Mouse (Mus musculus) heart, adult 2 months (tissue): ENCODE results near the gene Tln2.

Experiments used
- CTCF ChIP-seq: fragments of 200-600 bp; IDR thresholded peaks from 2 replicates; pipeline ENCODE4 v1.8.1; 2022; ENCODE audit warnings: antibody characterized with exemption, mild to moderate bottlenecking, moderate library complexity
- EP300 ChIP-seq: fragments of 200-500 bp; IDR thresholded peaks from 2 replicates; pipeline ENCODE4 v1.6.1; 2011; ENCODE audit warnings: low read depth, low read length, control low read depth; ENCODE audit not compliant: insufficient read depth
- POLR2A ChIP-seq: fragments of 200-500 bp; IDR thresholded peaks from 2 replicates; pipeline ENCODE4 v1.6.1; 2011; ENCODE audit warnings: mild to moderate bottlenecking, low read depth, low read length, control low read depth; ENCODE audit not compliant: insufficient read depth

- no peak for TF ChIP-seq CTCF
- no peak for TF ChIP-seq EP300
- TF ChIP-seq POLR2A, result no peak
These were observed 27.0 kb upstream of the Tln2 start for GRCm38 (mm10) chr9:67586489-67586888.
